Mouse (Mus musculus) cortical plate, adult 2 months (tissue): Measurements from ENCODE around the gene Snx12.

Experiments used
- CTCF ChIP-seq: fragments of 200-500 bp; IDR thresholded peaks from 2 replicates; pipeline ENCODE4 v1.5.1; 2011; ENCODE audit warnings: mild to moderate bottlenecking, control low read depth, low read length; ENCODE audit not compliant: insufficient read depth; ENCODE audit errors: extremely low read depth
- POLR2A ChIP-seq: fragments of 200-500 bp; IDR thresholded peaks from 2 replicates; pipeline ENCODE4 v1.6.1; 2011; ENCODE audit warnings: mild to moderate bottlenecking, low read length, control low read depth; ENCODE audit not compliant: insufficient read depth; ENCODE audit errors: extremely low read depth

DNA sequence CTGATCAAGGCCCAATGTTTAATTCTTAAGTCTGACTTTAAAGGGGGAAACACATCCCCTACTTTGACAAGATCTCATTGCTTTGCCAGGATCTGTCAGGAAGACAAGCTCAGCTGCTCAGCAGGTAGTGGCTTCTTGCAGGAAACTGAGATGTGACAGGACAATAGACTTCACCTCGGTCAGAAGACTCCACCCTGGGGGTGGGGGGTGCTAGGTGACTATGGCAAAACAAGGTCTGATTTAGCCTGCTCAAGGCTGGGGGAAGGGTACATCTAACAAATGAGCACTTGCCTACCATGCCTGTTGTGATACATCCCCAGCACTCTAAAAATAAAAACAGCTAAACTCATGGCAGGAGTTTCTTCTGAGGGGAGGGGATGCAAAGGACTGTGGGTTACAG lies 22.6 kb upstream of the Snx12 start:
- TF ChIP-seq CTCF = no peak
- no peak for TF ChIP-seq POLR2A
